Mouse (Mus musculus) CH12.LX (cell line): ENCODE measurements around the gene Olfr746. TPM values are rescaled to one million over a fixed set of nuclear protein-coding genes. Genes with fewer than 3 reads are reported as not detected.

Source experiments
- DNase-seq: peaks from one replicate; pipeline ENCODE4 v3.0.0-alpha.2; 2013; ENCODE audit errors: extremely low read depth
- H3K27ac ChIP-seq: 2 replicates; pipeline ENCODE4 v1.5.1; 2012; ENCODE audit warnings: low read depth, mild to moderate bottlenecking, control low read depth, moderate library complexity; ENCODE audit not compliant: insufficient read depth
- H3K27me3 ChIP-seq: replicated peaks from 2 replicates; pipeline ENCODE3; 2012; ENCODE audit warnings: inconsistent platforms
- H3K36me3 ChIP-seq, 2 experiments: replicated peaks in 1 of 2; 2 replicates each; pipeline versions ENCODE3 to v1.6.1; 2012; ENCODE audit warnings: inconsistent platforms in 1 of 2, low read length in 1 of 2, mild to moderate bottlenecking in 1 of 2, mixed read lengths in 1 of 2, moderate library complexity in 1 of 2; ENCODE audit not compliant: control insufficient read depth in 1 of 2, insufficient read depth in 1 of 2
- H3K4me1 ChIP-seq, 2 experiments: 2 replicates each; pipeline ENCODE4 v1.6.1; 2012; ENCODE audit warnings: inconsistent platforms in 1 of 2, moderate library complexity in 1 of 2; ENCODE audit not compliant: insufficient read depth in 2 of 2, control insufficient read depth in 1 of 2
- H3K4me2 ChIP-seq: 2 replicates; pipeline ENCODE4 v1.6.1; 2012; ENCODE audit warnings: low read depth, mild to moderate bottlenecking, control low read depth; ENCODE audit not compliant: poor library complexity, insufficient read depth, severe bottlenecking
- H3K4me3 ChIP-seq, 3 experiments: fragments of 150-350 bp in 1 of 3; sonication (generic) in 1 of 3; replicated peaks in 1 of 3; 2 replicates each; pipeline versions ENCODE3 to v1.5.1; 2011 to 2012; ENCODE audit warnings: low read depth in 2 of 3, low read length in 2 of 3, mild to moderate bottlenecking in 2 of 3, moderate library complexity in 2 of 3, control low read depth in 1 of 3, improper control_type of control experiment in 1 of 3, inconsistent platforms in 1 of 3, mixed read lengths in 1 of 3; ENCODE audit not compliant: poor library complexity in 1 of 3
- H3K79me2 ChIP-seq: replicated peaks from 2 replicates; pipeline ENCODE4 v1.6.1; 2012; ENCODE audit warnings: mild to moderate bottlenecking, moderate library complexity; ENCODE audit not compliant: control insufficient read depth, poor library complexity, insufficient read depth, severe bottlenecking; ENCODE audit errors: extremely low read depth
- H3K9ac ChIP-seq: 2 replicates; pipeline ENCODE4 v1.6.1; 2012; ENCODE audit warnings: low read depth, mild to moderate bottlenecking, control low read depth, moderate library complexity; ENCODE audit not compliant: insufficient read depth
- H3K9me3 ChIP-seq: replicated peaks from 2 replicates; pipeline ENCODE3; 2012; ENCODE audit warnings: low read length, inconsistent platforms, mixed read lengths
- BHLHE40 ChIP-seq: IDR thresholded peaks from 2 replicates; pipeline ENCODE4 v1.6.1; 2011; ENCODE audit warnings: mild to moderate bottlenecking, low read depth, low read length, improper control_type of control experiment
- CHD1 ChIP-seq: IDR thresholded peaks from 2 replicates; pipeline ENCODE4 v1.6.1; 2012; ENCODE audit warnings: low read depth, low read length, improper control_type of control experiment, inconsistent platforms
- CTCF ChIP-seq, 2 experiments: IDR thresholded peaks in 1 of 2; conservative IDR thresholded peaks in 1 of 2; 2 replicates each; pipeline ENCODE4 v1.5.1; 2011 to 2012; ENCODE audit warnings: low read depth in 2 of 2, low read length in 2 of 2, improper control_type of control experiment in 1 of 2, inconsistent platforms in 1 of 2, mild to moderate bottlenecking in 1 of 2, moderate library complexity in 1 of 2
- ELF1 ChIP-seq: IDR thresholded peaks from 2 replicates; pipeline ENCODE4 v1.6.1; 2014; ENCODE audit warnings: low read depth, mild to moderate bottlenecking, inconsistent platforms, low read length, improper control_type of control experiment
- ETS1 ChIP-seq: conservative IDR thresholded peaks from 2 replicates; pipeline ENCODE4 v1.6.1; 2012; ENCODE audit warnings: low read depth, mild to moderate bottlenecking, inconsistent platforms, low read length, improper control_type of control experiment, moderate library complexity
- GABPA ChIP-seq: IDR thresholded peaks from 2 replicates; pipeline ENCODE4 v1.6.1; 2012; ENCODE audit warnings: low read depth, low read length, improper control_type of control experiment, inconsistent platforms; ENCODE audit not compliant: insufficient replicate concordance
- HCFC1 ChIP-seq: IDR thresholded peaks from 2 replicates; pipeline ENCODE4 v1.6.1; 2012; ENCODE audit warnings: low read depth, mild to moderate bottlenecking, inconsistent platforms, low read length, improper control_type of control experiment
- JUN ChIP-seq: IDR thresholded peaks from 2 replicates; pipeline ENCODE4 v1.6.1; 2011; ENCODE audit warnings: low read depth, mild to moderate bottlenecking, low read length, improper control_type of control experiment, moderate library complexity; ENCODE audit not compliant: insufficient read depth
- JUND ChIP-seq: conservative IDR thresholded peaks from 2 replicates; pipeline ENCODE4 v1.6.1; 2011; ENCODE audit warnings: low read depth, low read length, improper control_type of control experiment
- KAT2A ChIP-seq: IDR thresholded peaks from 2 replicates; pipeline ENCODE4 v1.6.1; 2012; ENCODE audit warnings: low read length, improper control_type of control experiment, inconsistent platforms; ENCODE audit not compliant: insufficient replicate concordance
- MAX ChIP-seq: IDR thresholded peaks from 2 replicates; pipeline ENCODE4 v1.6.1; 2011; ENCODE audit warnings: low read length, improper control_type of control experiment
- MAZ ChIP-seq: IDR thresholded peaks from 2 replicates; pipeline ENCODE4 v1.6.1; 2012; ENCODE audit warnings: low read depth, mild to moderate bottlenecking, inconsistent platforms, low read length, improper control_type of control experiment, moderate library complexity
- MYC ChIP-seq: IDR thresholded peaks from 2 replicates; pipeline ENCODE4 v1.6.1; 2011; ENCODE audit warnings: low read depth, mild to moderate bottlenecking, improper control_type of control experiment, low read length
- NELFE ChIP-seq: IDR thresholded peaks from 2 replicates; pipeline ENCODE4 v1.6.1; 2011; ENCODE audit warnings: low read depth, low read length, improper control_type of control experiment
- NRF1 ChIP-seq: IDR thresholded peaks from 2 replicates; pipeline ENCODE4 v1.6.1; 2014; ENCODE audit warnings: low read depth, mild to moderate bottlenecking, inconsistent platforms, low read length, improper control_type of control experiment, moderate library complexity
- POLR2A ChIP-seq: IDR thresholded peaks from 2 replicates; pipeline ENCODE4 v1.6.1; 2011; ENCODE audit warnings: low read depth, mild to moderate bottlenecking, improper control_type of control experiment, low read length
- RAD21 ChIP-seq: IDR thresholded peaks from 2 replicates; pipeline ENCODE4 v1.6.1; 2011; ENCODE audit warnings: low read depth, mild to moderate bottlenecking, low read length, improper control_type of control experiment, moderate library complexity
- RCOR1 ChIP-seq: conservative IDR thresholded peaks from 2 replicates; pipeline ENCODE4 v1.6.1; 2012; ENCODE audit warnings: low read depth, mild to moderate bottlenecking, inconsistent platforms, low read length, improper control_type of control experiment
- SIN3A ChIP-seq: IDR thresholded peaks from 2 replicates; pipeline ENCODE4 v1.6.1; 2012; ENCODE audit warnings: low read length, improper control_type of control experiment, inconsistent platforms
- UBTF ChIP-seq: IDR thresholded peaks from 2 replicates; pipeline ENCODE4 v1.6.1; 2012; ENCODE audit warnings: low read depth, mild to moderate bottlenecking, inconsistent platforms, low read length, improper control_type of control experiment, moderate library complexity
- USF1 ChIP-seq: IDR thresholded peaks from 2 replicates; pipeline ENCODE4 v1.6.1; 2014; ENCODE audit warnings: low read depth, mild to moderate bottlenecking, inconsistent platforms, low read length, improper control_type of control experiment
- ZC3H11A ChIP-seq: IDR thresholded peaks from 2 replicates; pipeline ENCODE4 v1.6.1; 2012; ENCODE audit warnings: low read depth, mild to moderate bottlenecking, inconsistent platforms, low read length, improper control_type of control experiment
- ZMIZ1 ChIP-seq: IDR thresholded peaks from 2 replicates; pipeline ENCODE4 v1.6.1; 2012; ENCODE audit warnings: low read depth, mild to moderate bottlenecking, inconsistent platforms, low read length, improper control_type of control experiment
- ZNF384 ChIP-seq: IDR thresholded peaks from 2 replicates; pipeline ENCODE4 v1.6.1; 2012; ENCODE audit warnings: low read depth, low read length, improper control_type of control experiment, inconsistent platforms
- dilution Hi-C: fragments of 300-500 bp; cut with MboI; formaldehyde crosslinking; loops from 2 replicates; pipeline ENCODE4 v1.14.3; 2020; ENCODE audit warnings: low sequenced_read_pairs; ENCODE audit not compliant: extremely low pct_unique_long_range_greater_than_20kb, extremely low pct_ligation_motif_present
- in situ Hi-C: fragments of 300-500 bp; cut with MboI; formaldehyde crosslinking; loops from 3 replicates; pipeline ENCODE4 v1.14.3; 2019; ENCODE audit warnings: low sequenced_read_pairs, low pct_ligation_motif_present, low pct_unique_long_range_greater_than_20kb, mixed read lengths
- polyA plus RNA-seq: library from polyadenylated mRNA; unstranded; fragments of >175 nt; gene quantifications from 2 replicates; pipeline ENCODE4 v1.2.1, GENCODE M21; 2012; ENCODE audit warnings: low read depth; ENCODE audit not compliant: insufficient read length
- total RNA-seq, 2 experiments: library from RNA; depleted of rRNA; stranded (reverse); fragments of 300-350 nt in 1 of 2; fragments of >200 nt in 1 of 2; gene quantifications; 2 replicates each; pipeline ENCODE4 v1.2.3; 2012 to 2014

Olfr746 gene
- total RNA-seq (2012; rRNA removed) (not detected in 2 replicates), total RNA-seq (2014; rRNA removed) (not detected in 2 replicates), polyA plus RNA-seq (not detected in 2 replicates)

DNA sequence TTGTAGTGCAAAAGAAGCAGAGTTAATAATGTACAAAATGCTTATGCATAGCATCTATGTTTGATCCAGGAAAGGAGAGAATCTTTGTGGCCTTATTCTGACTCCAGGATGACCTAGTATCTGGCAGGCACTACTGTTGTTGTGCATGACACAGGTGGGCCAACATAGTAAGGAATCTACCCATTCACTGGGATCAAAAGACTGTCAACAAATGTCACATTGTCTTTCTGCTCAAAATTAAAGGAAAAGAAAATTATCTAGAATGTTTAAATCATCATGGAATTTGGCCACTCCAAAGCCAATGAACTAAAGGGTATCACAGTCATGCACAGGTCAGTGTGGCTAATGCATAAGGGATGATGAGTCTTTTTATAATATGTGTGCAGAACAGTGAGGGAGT lies at the start of gene Olfr746:
Olfr746 (plus strand) TSS at position 301 of the 400 bp plus-strand sequence.
- no peak for DNase-seq
- Histone ChIP-seq H3K27me3 (peaks cover 14% of the 10 kb centered on the region), H3K9me3 (no peaks in the 10 kb centered on the region), H3K4me1 (no peaks in the 10 kb centered on the region), H3K4me2 (no peak within 1 kb of the TSS), H3K4me3 (no peak within 1 kb of the TSS), H3K79me2 (no peaks in the 10 kb centered on the region), H3K27ac (no peak within 1 kb of the TSS), H3K9ac (no peak within 1 kb of the TSS), H3K36me3 (no peaks in the 10 kb centered on the region)
- dilution Hi-C loops: no loop called here
- in situ Hi-C loops: no loop called here
- TF ChIP-seq BHLHE40 (no peak), ETS1 (no peak), MYC (no peak), NELFE (no peak), MAX (no peak), ELF1 (no peak), CHD1 (no peak), KAT2A (no peak)

DNA sequence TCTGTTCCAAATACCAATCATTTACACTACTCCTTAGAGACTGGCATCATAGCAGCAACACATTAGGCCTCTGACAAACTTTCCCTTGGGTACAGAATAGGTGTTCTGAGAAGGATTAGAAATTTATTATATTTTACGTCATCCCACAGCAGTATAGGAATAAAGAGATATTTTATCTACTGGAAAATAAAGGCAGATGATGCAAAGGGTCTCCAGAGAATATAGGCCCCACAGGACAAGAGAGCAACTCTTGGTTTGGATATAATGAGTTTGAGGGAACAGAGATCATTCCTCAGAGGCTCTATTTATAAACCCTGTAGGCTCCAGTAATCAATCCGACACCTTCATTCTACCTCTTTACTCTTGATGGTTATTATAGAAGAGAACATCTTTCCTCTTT lies 32.3 kb upstream of the Olfr746 start, which contains the start of gene Olfr744:
Olfr744 (plus strand) TSS at position 301 of the 400 bp plus-strand sequence.
- in situ Hi-C loops (no loop called here), dilution Hi-C loops (no loop called here)

DNA sequence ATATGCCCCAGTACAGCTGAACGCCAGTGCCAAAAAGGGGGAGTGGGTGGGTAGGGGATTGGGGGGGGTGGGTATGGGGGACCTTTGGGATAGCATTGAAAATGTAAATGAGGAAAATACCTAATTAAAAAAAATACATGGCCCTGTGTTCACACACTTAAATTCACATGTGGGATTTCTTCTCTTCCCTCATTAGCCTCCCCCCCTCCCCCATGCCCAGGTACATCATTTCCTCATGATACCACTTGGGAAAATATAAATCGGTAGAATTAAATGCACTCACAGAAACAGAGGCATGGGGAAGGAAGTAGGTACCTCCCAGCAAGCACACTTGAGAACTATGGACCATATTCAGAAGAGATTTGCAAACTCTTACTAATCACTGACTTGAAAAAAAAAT lies 7.8 kb upstream of the Olfr746 start, which contains the start of gene Olfr745:
Olfr745 (plus strand) TSS at position 301 of the 400 bp plus-strand sequence.
- Histone ChIP-seq H3K4me2 (no peak within 1 kb of the TSS), H3K27ac (no peak within 1 kb of the TSS), H3K27me3 (peaks cover 10% of the 10 kb centered on the region), H3K4me3 (no peak within 1 kb of the TSS)
- dilution Hi-C loops: no loop called here
- TF ChIP-seq ELF1: no peak
- TF ChIP-seq MAZ: no peak
- TF ChIP-seq GABPA: no peak
- no peak for TF ChIP-seq RCOR1
- TF ChIP-seq JUN: no peak
- TF ChIP-seq MAX: no peak
- TF ChIP-seq ZNF384: no peak
- no peak for TF ChIP-seq RAD21
- TF ChIP-seq KAT2A: no peak
- no peak for TF ChIP-seq BHLHE40
- no peak for TF ChIP-seq CTCF (conservative IDR thresholded peaks at IDR 0.05 in 1 of 2, IDR thresholded peaks at IDR 0.05 in 1 of 2; ENCODE audit: low read depth in 2 of 2, low read length in 2 of 2)
- no peak for TF ChIP-seq NRF1
- no peak for TF ChIP-seq HCFC1
- TF ChIP-seq POLR2A: no peak
- no peak for TF ChIP-seq MYC
- TF ChIP-seq USF1: no peak
- TF ChIP-seq UBTF: no peak
- no peak for TF ChIP-seq SIN3A
- TF ChIP-seq, all 38 proteins: peak for 0
- no peaks in the 10 kb centered on the region for H3K79me2 ChIP-seq
- no peaks in the 10 kb centered on the region for H3K4me1 ChIP-seq
- in situ Hi-C loops: no loop called here
- DNase-seq: no peak
- no peak within 1 kb of the TSS for H3K9ac ChIP-seq
- H3K36me3 ChIP-seq: no peaks in the 10 kb centered on the region
- H3K9me3 ChIP-seq: no peaks in the 10 kb centered on the region

More for the DNA sequence above, 32.3 kb upstream of the Olfr746 start, which contains the start of gene Olfr744:
- Histone ChIP-seq H3K9ac (no peak within 1 kb of the TSS), H3K79me2 (no peaks in the 10 kb centered on the region), H3K36me3 (no peaks in the 10 kb centered on the region), H3K4me3 (no peak within 1 kb of the TSS), H3K4me1 (no peaks in the 10 kb centered on the region), H3K4me2 (no peak within 1 kb of the TSS), H3K27me3 (peaks cover 18% of the 10 kb centered on the region), H3K27ac (no peak within 1 kb of the TSS), H3K9me3 (no peaks in the 10 kb centered on the region)
- no peak for TF ChIP-seq JUND
- TF ChIP-seq ZC3H11A: no peak
- TF ChIP-seq ZMIZ1: no peak
- DNase-seq: no peak
